Comparison of ENCODE assay signal across 8 mouse cellular contexts in genomic region chr6:124911533-124912218, GRCm38 (mm10). TPM values are rescaled to one million over a fixed set of nuclear protein-coding genes. Genes with fewer than 3 reads are reported as not detected.
DNase-seq lines count a peak whose midpoint lies in the region; ATAC-seq and TF ChIP-seq lines count a peak whose summit lies in the region.

Gene Lag3, minus strand, starts transcription at chr6:124911705.

- TF ChIP-seq POLR2A in cerebellum, adult 2 months (IDR thresholded peaks at IDR 0.05; ENCODE audit: borderline replicate concordance, insufficient read depth, low read length) = no peak

- no peak for TF ChIP-seq CTCF in cerebellum, adult 2 months (IDR thresholded peaks at IDR 0.05; ENCODE audit: borderline replicate concordance, insufficient read depth, low read depth, low read length)

- no peaks in the 10 kb centered on the region for H3K9me3 ChIP-seq in hindbrain, embryonic 15.5 days

- no peak within 1 kb of the TSS for H3K4me3 ChIP-seq in hindbrain, embryonic 15.5 days
- no peak within 1 kb of the TSS for H3K4me3 ChIP-seq in cerebellum, adult 2 months (replicated peaks; ENCODE audit: insufficient read depth, low read depth, low read length)

- peak; percentile 40 for DNase-seq in kidney, postnatal 10 days
- no peak for DNase-seq in kidney, adult 9 months
- peak; percentile 43 for DNase-seq in splenic B cell, adult 2 months (ENCODE audit: low read depth, low spot score)
- DNase-seq in right cerebral cortex, adult 2 months (ENCODE audit: low spot score in 2 of 2) = no peak
- no peak for DNase-seq in cerebellum, adult 2 months
- DNase-seq in gastrocnemius, postnatal 25 days = no peak

- H3K4me1 ChIP-seq in hindbrain, embryonic 15.5 days (replicated peaks) = peaks cover 42% of the 10 kb centered on the region
- H3K4me1 ChIP-seq in cerebellum, adult 2 months (ENCODE audit: control insufficient read depth, insufficient read depth, low read length) = peaks cover 11% of the 10 kb centered on the region

- ATAC-seq in common myeloid progenitor, adult 5-6 weeks (replicated peaks; ENCODE audit: low read depth, poor library complexity, severe bottlenecking) = peak; percentile 45
- no peak for ATAC-seq in hindbrain, embryonic 15.5 days (ENCODE audit: low FRiP score, low read depth)

- 0 out of 2 replicates have a peak within 1 kb of the TSS, but pooled peaks have one; percentile 25 for H3K27ac ChIP-seq in hindbrain, embryonic 15.5 days (replicated peaks)
- H3K27ac ChIP-seq in cerebellum, adult 2 months (ENCODE audit: insufficient read depth, low read length) = no peak within 1 kb of the TSS

- H3K4me2 ChIP-seq in hindbrain, embryonic 15.5 days = peak within 1 kb of the TSS; percentile 21; the same call in 1 of the 2 replicates

- no peaks in the 10 kb centered on the region for H3K27me3 ChIP-seq in hindbrain, embryonic 15.5 days
- H3K27me3 ChIP-seq in splenic B cell, adult 2 months (ENCODE audit: control insufficient read depth, insufficient read depth, low read length, poor library complexity, severe bottlenecking) = no peaks in the 10 kb centered on the region
- no peaks in the 10 kb centered on the region for H3K27me3 ChIP-seq in cerebellum, adult 2 months (ENCODE audit: control insufficient read depth, insufficient read depth, low read length)

- peaks cover 17% of the 10 kb centered on the region for H3K36me3 ChIP-seq in hindbrain, embryonic 15.5 days
- no peaks in the 10 kb centered on the region for H3K36me3 ChIP-seq in splenic B cell, adult 2 months (ENCODE audit: control insufficient read depth, insufficient read depth, low read length, poor library complexity, severe bottlenecking)

- no peak within 1 kb of the TSS for H3K9ac ChIP-seq in hindbrain, embryonic 15.5 days

- WGBS in hindbrain, embryonic 15.5 days = 21% methylated on average over 12 of the region's 13 CpGs
- WGBS in cerebellum, adult 2 months = 50% methylated on average over 12 of the region's 13 CpGs

RNA-seq across cellular contexts. Expression of gene Lag3, which starts in this region (rescaled TPM):
- 0.82 and 1.6 TPM in 2 replicates for total RNA-seq in common myeloid progenitor, adult 5-6 weeks (2017)
- 3.1 and 3.5 TPM in 2 replicates for polyA plus RNA-seq in hindbrain, embryonic 15.5 days (2015; fragmentation: Nextera tagmentation; extraction: Ambion mirVana)
- 1.5 TPM in 2 replicates for polyA plus RNA-seq in cerebellum, adult 2 months (2012; rRNA removed)
- total RNA-seq in gastrocnemius, postnatal 25 days (2021) = under 1 TPM in 1 of 2 experiments, not detected in 1; 0.51 TPM

Comparison
In these comparisons a context has a peak if more than half of its experiments do, and no peak if none do; other contexts are left out.
1. DNase-seq: peak in kidney, postnatal 10 days (single experiment) and splenic B cell, adult 2 months (single experiment); none in kidney, adult 9 months (single experiment), right cerebral cortex, adult 2 months (0 of 2), cerebellum, adult 2 months (0 of 2) and gastrocnemius, postnatal 25 days (single experiment).